Mouse (Mus musculus): ENCODE results near the gene Foxo1. TPM values are rescaled to one million over a fixed set of nuclear protein-coding genes. Genes with fewer than 3 reads are reported as not detected.

Gene Foxo1
- polyA plus RNA-seq, 1 experiment from 2014 or later, result 3.4 TPM

GRCm38 (mm10) chr3:52253656-52254461, 14.3 kb upstream of the Foxo1 start:
- H3K4me3 ChIP-seq (ENCODE audit: low read depth, low read length), result no peak overlapping the region
- H3K4me2 ChIP-seq (replicated peaks; ENCODE audit: low read depth), result no peak overlapping the region
- TF ChIP-seq EP300 (optimal IDR thresholded peaks at IDR 0.05) (no peak), CTCF (IDR thresholded peaks at IDR 0.05; ENCODE audit: low read depth) (peak; percentile 77)
- H3K27ac ChIP-seq (replicated peaks), result no peak overlapping the region
- peak; percentile 75 for DNase-seq (ENCODE audit: low spot score)
- no peaks in the 10 kb centered on the region for H3K9me3 ChIP-seq (ENCODE audit: control insufficient read depth, low read length)
- 27% methylated on average over 14 of the region's 14 CpGs for WGBS
- ATAC-seq (ENCODE audit: low FRiP score, low TSS enrichment), result peak; percentile 84
- no peaks in the 10 kb centered on the region for H3K36me3 ChIP-seq (ENCODE audit: control insufficient read depth, insufficient read depth, low read length)
- no peaks in the 10 kb centered on the region; the same call in 1 of the 2 replicates for H3K4me1 ChIP-seq (replicated peaks; ENCODE audit: control insufficient read depth, insufficient read depth)
- no peak overlapping the region for H3K9ac ChIP-seq (ENCODE audit: low read length)
- H3K27me3 ChIP-seq (ENCODE audit: control insufficient read depth, insufficient read depth, low read length), result no peaks in the 10 kb centered on the region

DNA sequence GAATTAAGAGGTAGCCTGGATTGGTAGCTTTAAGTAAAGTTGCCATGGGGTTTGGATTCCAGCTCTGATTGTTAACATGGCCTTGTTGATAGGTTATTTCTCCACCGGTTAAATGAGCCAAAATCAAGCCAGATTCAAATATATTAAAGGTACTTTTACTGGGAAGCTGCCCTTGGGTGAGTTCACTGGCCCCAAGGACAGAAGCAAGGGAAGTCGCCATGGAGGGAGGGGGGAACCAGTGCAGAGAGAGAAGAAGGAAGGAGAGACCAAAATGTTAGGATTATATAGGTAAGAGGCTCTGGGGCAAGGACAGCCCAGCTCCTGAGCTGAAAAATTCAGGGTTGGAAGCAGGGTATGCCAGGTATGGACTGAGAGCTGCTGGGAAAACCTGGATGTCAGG, 13.6 kb upstream of the Foxo1 start:
- Histone ChIP-seq H3K4me2 (replicated peaks; ENCODE audit: low read depth) (no peak overlapping the region), H3K27me3 (ENCODE audit: control insufficient read depth, insufficient read depth, low read length) (no peaks in the 10 kb centered on the region), H3K9ac (ENCODE audit: low read length) (no peak overlapping the region), H3K9me3 (ENCODE audit: control insufficient read depth, low read length) (no peaks in the 10 kb centered on the region), H3K4me1 (replicated peaks; ENCODE audit: control insufficient read depth, insufficient read depth) (no peaks in the 10 kb centered on the region; the same call in 1 of the 2 replicates), H3K4me3 (ENCODE audit: low read depth, low read length) (no peak overlapping the region), H3K27ac (replicated peaks) (no peak overlapping the region), H3K36me3 (ENCODE audit: control insufficient read depth, insufficient read depth, low read length) (no peaks in the 10 kb centered on the region)
- WGBS, result 23% methylated on average over 2 of the region's 2 CpGs
- DNase-seq (ENCODE audit: low spot score), result no peak
- ATAC-seq (ENCODE audit: low FRiP score, low TSS enrichment), result no peak
- no peak for TF ChIP-seq EP300 (optimal IDR thresholded peaks at IDR 0.05)
- no peak for TF ChIP-seq CTCF (IDR thresholded peaks at IDR 0.05; ENCODE audit: low read depth)

DNA sequence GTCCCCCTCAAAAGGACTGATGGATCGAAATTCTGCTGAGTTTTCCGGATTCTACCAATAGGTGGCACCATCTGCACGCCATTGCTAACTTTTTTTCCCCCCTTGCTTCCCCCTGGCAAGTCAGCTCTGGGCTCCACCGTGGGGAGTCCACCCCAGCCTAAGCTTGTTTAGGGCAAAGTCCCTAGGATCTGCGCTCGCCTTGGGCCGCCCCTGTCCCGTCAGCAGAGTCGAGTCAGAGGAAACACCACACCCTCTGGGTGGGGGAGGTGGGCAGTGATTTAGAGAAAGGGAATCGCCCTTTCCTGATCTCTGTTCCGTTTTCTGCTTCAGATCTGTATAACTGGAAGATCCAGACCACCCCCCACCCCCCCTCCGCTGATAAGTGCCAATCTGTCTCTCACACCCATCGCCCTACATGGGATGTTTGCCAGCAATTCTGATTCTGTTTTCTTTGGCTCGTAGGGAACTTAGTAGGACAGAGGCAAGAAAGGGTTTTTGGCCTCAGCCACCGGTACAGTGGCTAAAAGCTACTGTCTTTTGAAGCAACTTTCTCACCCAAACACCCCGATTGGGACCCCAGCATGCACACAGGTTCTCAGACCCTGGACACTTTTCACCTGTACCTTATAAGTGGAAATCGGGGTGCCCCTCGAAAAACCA, 10.2 kb upstream of the Foxo1 start:
- H3K9ac ChIP-seq (ENCODE audit: low read length), result peak overlapping the region; percentile 39
- ATAC-seq (ENCODE audit: low FRiP score, low TSS enrichment) (peak; percentile 75), DNase-seq (ENCODE audit: low spot score) (peak; percentile 61)
- no peaks in the 10 kb centered on the region for H3K36me3 ChIP-seq (ENCODE audit: control insufficient read depth, insufficient read depth, low read length)
- peak overlapping the region; percentile 63 for H3K4me2 ChIP-seq (replicated peaks; ENCODE audit: low read depth)
- H3K4me1 ChIP-seq (replicated peaks; ENCODE audit: control insufficient read depth, insufficient read depth), result no peaks in the 10 kb centered on the region; the same call in 1 of the 2 replicates
- H3K4me3 ChIP-seq (ENCODE audit: low read depth, low read length), result peak overlapping the region; percentile 33
- WGBS, result 10% methylated on average over 18 of the region's 18 CpGs
- H3K27me3 ChIP-seq (ENCODE audit: control insufficient read depth, insufficient read depth, low read length), result no peaks in the 10 kb centered on the region
- TF ChIP-seq EP300 (optimal IDR thresholded peaks at IDR 0.05) (no peak), CTCF (IDR thresholded peaks at IDR 0.05; ENCODE audit: low read depth) (peak; percentile 87)
- no peak overlapping the region for H3K27ac ChIP-seq (replicated peaks)
- H3K9me3 ChIP-seq (ENCODE audit: control insufficient read depth, low read length), result no peaks in the 10 kb centered on the region

DNA sequence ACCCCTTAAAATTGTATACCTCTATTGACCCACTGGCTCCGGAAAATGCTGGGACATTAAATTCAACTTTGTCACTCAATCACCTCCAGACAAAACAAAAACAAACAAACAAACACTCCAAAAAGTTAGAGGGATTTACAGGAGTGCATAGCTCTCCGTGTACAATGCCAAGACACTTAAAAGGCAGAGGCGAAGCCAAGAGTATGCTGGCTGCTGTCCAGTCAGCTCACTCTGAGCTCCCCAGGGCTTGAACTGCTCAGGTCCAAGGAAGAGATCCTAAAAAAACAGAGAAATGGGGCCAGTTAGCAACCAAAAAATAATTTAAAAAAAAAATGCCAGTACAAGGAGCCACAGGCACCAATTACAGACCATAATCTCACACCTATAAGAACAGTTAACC, 9.6 kb upstream of the Foxo1 start:
- DNase-seq (ENCODE audit: low spot score) (no peak), ATAC-seq (ENCODE audit: low FRiP score, low TSS enrichment) (no peak)

DNA sequence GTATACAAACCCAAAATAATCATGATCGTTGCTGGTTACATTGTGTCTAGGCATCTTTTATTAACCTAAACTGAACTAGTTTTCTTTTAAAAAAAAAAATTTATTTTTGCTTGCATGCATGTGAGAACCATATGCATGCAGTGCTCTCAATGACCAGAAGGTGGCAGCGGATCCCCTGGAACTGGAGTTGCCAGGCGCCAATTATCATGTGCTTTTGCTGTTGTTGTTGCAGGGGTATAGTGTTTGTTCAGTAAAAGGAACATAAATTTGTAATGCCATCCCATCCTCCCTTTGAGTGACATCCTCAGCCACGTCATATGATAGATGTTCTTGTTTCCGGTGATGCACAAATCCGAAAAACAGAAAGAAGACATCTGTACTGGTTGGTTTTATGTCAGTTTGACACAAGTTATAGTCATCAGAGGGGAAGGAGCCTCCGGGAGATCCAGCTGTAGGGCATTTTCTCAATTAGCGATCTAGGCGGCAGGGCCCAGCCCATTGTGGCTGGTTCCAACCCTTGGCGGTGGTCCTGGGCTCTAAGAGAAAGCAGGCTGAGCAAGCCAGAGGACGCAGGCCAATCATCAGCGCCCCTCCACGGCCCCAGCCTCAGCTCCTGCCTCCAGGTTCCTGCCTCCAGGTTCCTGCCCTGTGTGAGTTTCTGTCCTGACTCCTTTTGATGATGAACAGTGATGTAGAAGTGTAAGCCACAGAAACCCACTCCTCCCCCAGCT, 5.5 kb upstream of the Foxo1 start:
- H3K4me1 ChIP-seq (replicated peaks; ENCODE audit: control insufficient read depth, insufficient read depth), result peaks cover 3% of the 10 kb centered on the region; the same call in 1 of the 2 replicates
- H3K27ac ChIP-seq (replicated peaks), result no peak overlapping the region
- ATAC-seq (ENCODE audit: low FRiP score, low TSS enrichment) (no peak), DNase-seq (ENCODE audit: low spot score) (peak; percentile 76)
- H3K4me3 ChIP-seq (ENCODE audit: low read depth, low read length), result no peak overlapping the region
- no peaks in the 10 kb centered on the region for H3K27me3 ChIP-seq (ENCODE audit: control insufficient read depth, insufficient read depth, low read length)
- TF ChIP-seq CTCF (IDR thresholded peaks at IDR 0.05; ENCODE audit: low read depth) (peak; percentile 97), EP300 (optimal IDR thresholded peaks at IDR 0.05) (no peak)
- H3K4me2 ChIP-seq (replicated peaks; ENCODE audit: low read depth), result no peak overlapping the region
- H3K9ac ChIP-seq (ENCODE audit: low read length), result no peak overlapping the region
- no peaks in the 10 kb centered on the region for H3K9me3 ChIP-seq (ENCODE audit: control insufficient read depth, low read length)
- H3K36me3 ChIP-seq (ENCODE audit: control insufficient read depth, insufficient read depth, low read length), result no peaks in the 10 kb centered on the region
- 45% methylated on average over 13 of the region's 13 CpGs for WGBS

More for the DNA sequence above, 9.6 kb upstream of the Foxo1 start:
- Histone ChIP-seq H3K9ac (ENCODE audit: low read length) (no peak overlapping the region), H3K27me3 (ENCODE audit: control insufficient read depth, insufficient read depth, low read length) (no peaks in the 10 kb centered on the region), H3K4me2 (replicated peaks; ENCODE audit: low read depth) (no peak overlapping the region), H3K27ac (replicated peaks) (no peak overlapping the region), H3K9me3 (ENCODE audit: control insufficient read depth, low read length) (no peaks in the 10 kb centered on the region), H3K4me3 (ENCODE audit: low read depth, low read length) (no peak overlapping the region), H3K4me1 (replicated peaks; ENCODE audit: control insufficient read depth, insufficient read depth) (no peaks in the 10 kb centered on the region; the same call in 1 of the 2 replicates), H3K36me3 (ENCODE audit: control insufficient read depth, insufficient read depth, low read length) (no peaks in the 10 kb centered on the region)
- 20% methylated on average over 3 of the region's 3 CpGs for WGBS
- TF ChIP-seq CTCF (IDR thresholded peaks at IDR 0.05; ENCODE audit: low read depth), result no peak
- no peak for TF ChIP-seq EP300 (optimal IDR thresholded peaks at IDR 0.05)
